Mouse (Mus musculus) layer of hippocampus, postnatal 10 days (tissue): ENCODE data around the gene Ptov1. TPM values are rescaled to one million over a fixed set of nuclear protein-coding genes. Genes with fewer than 3 reads are reported as not detected.

Experiments used
- DNase-seq, 2 experiments: peaks; one replicate each; pipeline ENCODE4 v3.0.0; 2021; ENCODE audit warnings: low spot score in 2 of 2
- long read RNA-seq: library from polyadenylated mRNA; stranded (forward); transcript quantifications from one replicate; pipeline ENCODE4 v2.0.0, GENCODE M21; 2023
- total RNA-seq, 2 experiments: library from RNA; stranded (reverse); gene quantifications; 2 replicates each; pipeline ENCODE4 v1.2.3; 2021

Ptov1 gene
- 100 to 1,000 TPM; 278 to 304 TPM for total RNA-seq
- long read RNA-seq, transcript Ptov1-201 (12 exons, 1,883 nt): major isoform, 104 of 337 reads
- long read RNA-seq, partial matches to known transcripts: 20 of 337 reads
- long read RNA-seq, other reads (novel, unspliced or antisense): 213 of 337 reads

- DNase-seq: peak; percentile 89 to 91
Measured at GRCm38 (mm10) chr7:44869697-44870528, at the start of gene Ptov1. TSS of gene Ptov1 (minus strand) at chr7:44869788.

- no peak for DNase-seq
Measured at GRCm38 (mm10) chr7:44919127-44919526, 49.5 kb upstream of the Ptov1 start.

DNA sequence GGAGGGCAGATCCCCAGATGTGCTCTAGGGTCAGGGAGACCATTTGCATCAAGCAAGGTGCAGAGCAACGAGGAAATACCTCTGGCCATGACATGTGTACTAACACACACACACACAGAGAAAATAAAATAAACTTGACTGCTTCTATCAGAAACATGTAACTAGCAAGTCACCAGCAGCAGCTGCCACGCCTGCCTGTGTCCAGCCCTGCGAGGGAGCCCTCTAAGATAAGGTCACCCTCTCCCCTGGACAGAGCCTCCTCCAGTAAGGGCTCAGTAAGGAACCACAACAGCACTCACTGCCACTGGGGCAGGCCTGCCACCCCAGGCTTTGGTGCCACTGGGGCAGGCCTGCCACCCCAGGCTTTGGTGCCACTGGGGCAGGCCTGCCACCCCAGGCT is 48.6 kb upstream of the Ptov1 start:
- no peak for DNase-seq

GRCm38 (mm10) chr7:44916881-44917280 is 47.3 kb upstream of the Ptov1 start:
- DNase-seq: no peak

- DNase-seq: peak in 1 of 2 experiments; percentile 9
Measured at GRCm38 (mm10) chr7:44916191-44916590, 46.6 kb upstream of the Ptov1 start.

DNA sequence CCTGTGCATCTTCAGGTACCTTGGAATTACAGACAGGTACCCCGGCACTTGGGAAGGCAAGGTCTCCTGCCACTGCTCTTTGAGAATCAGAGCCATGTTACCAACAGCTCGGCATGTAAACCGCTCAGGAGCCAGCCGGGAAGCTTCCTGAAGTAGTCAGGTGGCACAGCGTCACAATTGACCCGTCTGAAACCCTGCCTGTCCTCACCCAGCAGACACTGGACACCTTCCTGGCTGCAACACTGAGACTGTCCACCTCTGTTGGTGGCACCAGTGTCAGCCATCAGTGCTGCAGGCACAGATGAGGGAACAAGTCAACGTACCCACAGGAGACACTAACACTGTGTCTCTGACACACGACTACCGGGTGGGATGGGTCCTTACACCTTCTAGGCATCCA is 45.7 kb upstream of the Ptov1 start:
- no peak for DNase-seq

GRCm38 (mm10) chr7:44914396-44914795 is 44.8 kb upstream of the Ptov1 start:
- DNase-seq: no peak

- no peak for DNase-seq
Measured at GRCm38 (mm10) chr7:44908706-44909476, 39.3 kb upstream of the Ptov1 start.

- DNase-seq: no peak
Measured at GRCm38 (mm10) chr7:44905430-44905829, 35.8 kb upstream of the Ptov1 start.

DNA sequence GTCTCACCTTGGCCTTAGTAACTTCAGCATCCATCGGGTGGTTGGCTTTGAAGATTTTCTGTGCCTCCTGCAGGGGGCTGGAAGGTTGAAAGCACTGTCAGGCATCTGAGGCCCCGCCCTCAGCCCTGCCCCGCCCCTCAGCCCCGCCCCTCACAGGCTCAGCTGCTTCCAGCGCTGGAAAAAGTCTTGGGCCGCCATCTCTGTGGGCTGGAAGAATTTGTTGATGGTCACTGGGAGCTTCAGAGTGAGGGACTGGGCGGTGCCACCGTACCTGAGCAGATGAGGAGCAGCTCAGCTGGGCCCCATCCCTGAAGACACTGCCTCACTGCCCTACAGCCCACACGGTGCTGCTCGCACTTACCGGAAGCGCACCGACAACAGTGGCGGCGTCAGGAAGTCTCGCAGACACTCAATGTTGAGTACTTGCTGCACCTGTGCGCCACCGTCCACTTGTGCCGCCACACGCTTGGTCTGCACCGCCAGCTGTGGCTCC is 31.7 kb upstream of the Ptov1 start:
- peak in 1 of 2 experiments; percentile 43 for DNase-seq

DNA sequence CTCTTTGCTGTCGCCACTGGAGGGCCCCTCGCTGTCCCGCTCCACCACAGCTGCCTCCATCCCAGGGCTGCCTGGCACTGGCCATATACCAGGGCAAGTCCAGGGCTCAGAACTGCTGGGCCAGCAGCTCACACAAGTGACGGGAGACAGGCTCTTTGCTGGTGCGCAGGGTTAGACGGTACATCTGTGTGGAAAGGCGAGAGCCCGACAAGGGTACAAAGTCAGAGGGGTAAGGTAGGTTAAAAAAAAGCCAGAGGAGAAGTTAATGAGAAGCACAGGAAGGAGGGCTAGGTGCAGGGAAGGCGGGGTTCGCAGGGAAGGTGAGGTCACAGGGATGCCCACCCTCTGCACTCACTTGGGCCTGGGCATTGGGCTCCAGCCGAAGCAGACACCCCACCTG is 31.0 kb upstream of the Ptov1 start:
- no peak for DNase-seq

DNA sequence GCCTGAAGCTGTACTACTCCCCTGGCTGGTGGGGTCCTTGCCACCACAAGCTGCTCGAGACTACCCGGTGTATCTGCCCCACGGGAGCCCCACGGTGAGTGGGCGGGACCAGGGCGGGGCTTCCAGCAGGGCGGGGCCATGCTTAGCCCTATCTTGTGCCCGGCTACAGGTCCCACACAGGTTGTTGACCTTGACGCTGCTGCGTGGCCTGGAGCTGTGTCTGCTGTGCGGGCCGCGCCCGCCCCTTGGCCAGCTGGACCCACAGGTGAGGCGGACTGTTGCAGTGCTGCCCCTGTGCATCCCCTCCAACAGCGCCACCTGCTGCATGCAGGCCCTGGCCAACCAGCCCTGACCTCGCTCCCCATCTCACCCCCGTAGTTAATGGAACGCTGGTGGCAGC is 29.0 kb upstream of the Ptov1 start:
- DNase-seq: peak in 1 of 2 experiments; percentile 57

GRCm38 (mm10) chr7:44896499-44896898 is 26.9 kb upstream of the Ptov1 start:
- DNase-seq: peak in 1 of 2 experiments; percentile 41

DNA sequence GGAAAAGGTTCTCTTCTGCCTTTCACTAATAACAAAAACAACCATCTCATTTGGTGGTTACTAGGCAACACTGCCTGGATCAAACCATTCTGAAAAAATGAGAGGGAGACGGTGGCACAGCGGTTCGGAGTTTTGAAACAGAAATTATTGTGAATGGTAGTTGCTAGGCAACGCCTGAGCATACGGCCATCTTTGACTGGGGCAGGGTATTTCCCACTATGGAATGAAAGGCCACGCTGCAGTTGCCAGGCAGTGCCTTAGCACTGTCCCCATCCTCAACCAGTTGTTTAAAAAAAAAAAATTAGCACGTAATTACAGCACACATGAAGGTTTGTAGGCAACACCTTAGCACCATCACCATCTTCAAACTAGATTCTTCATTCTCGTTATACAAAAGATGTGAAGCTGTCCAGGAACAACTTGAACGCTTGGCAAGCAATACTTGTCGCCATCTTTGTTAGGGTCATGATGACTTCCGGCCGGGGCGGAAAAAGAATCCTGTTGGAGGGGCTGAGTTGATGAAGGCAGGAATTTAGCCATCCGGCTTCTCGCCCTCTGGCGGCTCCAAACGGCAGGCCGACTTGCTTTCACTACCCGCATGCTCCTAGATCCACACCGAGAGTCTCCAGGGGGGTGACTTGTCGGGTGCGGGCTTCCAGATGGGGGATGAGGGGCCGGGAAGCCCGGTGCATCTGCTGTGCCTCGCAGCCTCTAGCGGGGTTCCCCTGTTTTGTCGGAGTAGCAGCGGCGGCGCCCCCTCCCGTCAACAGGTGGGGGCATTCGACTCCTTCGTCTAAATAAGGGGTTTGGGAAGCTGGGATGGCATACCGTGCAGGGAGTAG is 26.2 kb upstream of the Ptov1 start, which contains the start of gene Fuz:
TSS of gene Fuz (plus strand) at position 487 of the 842 bp plus-strand sequence.
- DNase-seq: peak; percentile 92 to 93

GRCm38 (mm10) chr7:44895206-44895592 is 25.6 kb upstream of the Ptov1 start:
- DNase-seq: no peak

DNA sequence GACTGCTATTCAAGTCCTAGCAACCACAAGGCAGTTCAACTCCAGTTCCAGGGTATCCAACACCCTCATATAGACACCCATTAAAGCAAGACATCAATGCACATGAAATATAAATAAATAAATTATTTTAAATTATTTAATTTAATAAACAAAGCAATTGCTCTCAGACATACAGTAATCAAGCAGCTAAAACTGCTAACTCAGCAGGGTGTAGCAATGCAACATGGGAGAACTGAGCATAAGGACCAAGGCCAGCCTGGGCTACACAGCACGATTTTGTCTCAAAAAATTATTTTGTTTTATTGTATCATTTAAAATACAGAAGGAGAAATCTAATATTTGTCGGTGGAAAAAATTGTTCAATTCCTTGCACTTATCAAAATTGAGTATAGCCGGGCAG is 24.6 kb upstream of the Ptov1 start:
- DNase-seq: no peak

- DNase-seq: no peak
Measured at GRCm38 (mm10) chr7:44893197-44893596, 23.6 kb upstream of the Ptov1 start.

- DNase-seq: peak; percentile 88 to 89
Measured at GRCm38 (mm10) chr7:44892276-44892921, 22.8 kb upstream of the Ptov1 start, which contains the start of gene Med25. TSS of gene Med25 (minus strand) at chr7:44892712.

DNA sequence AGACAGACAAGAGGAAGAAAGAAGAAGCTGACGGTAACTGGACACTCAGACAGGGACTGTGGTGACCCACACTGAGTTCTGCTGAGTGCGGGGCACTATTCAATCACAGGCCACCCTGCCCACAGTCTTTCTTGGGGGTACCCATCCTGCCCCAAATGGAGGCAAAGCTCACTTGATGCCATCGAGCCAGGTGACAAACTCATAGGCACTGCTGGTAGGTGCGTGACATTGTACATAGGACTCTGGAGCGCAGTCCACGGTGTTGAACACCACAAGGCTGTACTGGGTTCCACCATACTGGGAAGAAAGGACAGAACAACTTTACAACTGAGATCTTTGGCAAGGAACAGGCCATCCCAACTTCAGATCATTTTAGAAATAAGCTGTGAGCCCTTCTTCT is 22.0 kb upstream of the Ptov1 start:
- no peak for DNase-seq

DNA sequence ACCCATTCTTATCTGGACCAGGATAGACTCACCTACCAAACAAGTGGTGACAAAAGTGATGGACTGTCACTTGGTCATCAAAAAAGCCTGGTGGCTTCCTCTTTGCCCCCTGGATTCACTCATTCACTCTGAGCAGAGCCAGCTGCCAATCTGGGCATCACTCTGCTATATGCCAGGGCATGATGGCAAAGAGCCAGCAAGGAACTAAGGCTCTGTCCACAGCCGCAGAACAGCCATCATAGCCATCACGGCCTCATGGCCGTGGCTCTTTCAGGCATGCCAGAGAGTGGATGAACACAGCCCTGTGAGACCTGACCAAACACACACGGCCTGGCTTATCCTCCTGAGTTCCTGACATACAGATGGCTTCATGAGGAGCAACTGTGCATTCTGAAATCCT is 21.1 kb upstream of the Ptov1 start:
- DNase-seq: no peak
